ENCODE assay signal across 8 mouse cellular contexts in genomic region chr1:75216797-75217585, GRCm38 (mm10). TPM values are rescaled to one million over a fixed set of nuclear protein-coding genes. Genes with fewer than 3 reads are reported as not detected.
A peak's percentile ranks its signal among the peaks of the same experiment; 100 is the strongest.
DNase-seq lines count a peak whose midpoint lies in the region; ATAC-seq and TF ChIP-seq lines count a peak whose summit lies in the region.

No protein-coding gene starts in this region.

- WGBS in heart, embryonic 16.5 days, result 62% methylated on average over 13 of the region's 13 CpGs

- peaks cover 20% of the 10 kb centered on the region for H3K36me3 ChIP-seq in heart, embryonic 16.5 days (ENCODE audit: control insufficient read depth, insufficient read depth)

- DNase-seq in layer of hippocampus, adult 2 months (ENCODE audit: low spot score in 2 of 2), result no peak
- no peak for DNase-seq in layer of hippocampus, postnatal 14 days (ENCODE audit: low spot score in 2 of 2)
- DNase-seq in cerebellum, adult 9-11 months, result peak; percentile 77
- no peak for DNase-seq in right cerebral cortex, postnatal 14 days
- DNase-seq in adrenal gland, adult 2 months, result no peak
- no peak for DNase-seq in c-Kit-positive CD71-positive TER-119-positive erythroid progenitor cells, embryonic 14.5 days (ENCODE audit: low spot score)

- ATAC-seq in heart, embryonic 16.5 days (replicated peaks; ENCODE audit: extremely low read depth, insufficient read depth, low FRiP score), result no peak
- ATAC-seq in megakaryocyte progenitor cell, adult 5-6 weeks (replicated peaks; ENCODE audit: poor library complexity), result peak; percentile 20

- no peak for TF ChIP-seq CTCF in layer of hippocampus, adult 2 months (conservative IDR thresholded peaks at IDR 0.05)

- peak overlapping the region; percentile 93 for H3K4me3 ChIP-seq in layer of hippocampus, adult 2 months
- peak overlapping the region; percentile 71; the same call in 1 of the 2 replicates for H3K4me3 ChIP-seq in heart, embryonic 16.5 days (ENCODE audit: low read length)

- no peak overlapping the region for H3K9ac ChIP-seq in heart, embryonic 16.5 days (ENCODE audit: low read length)

- peaks cover 7% of the 10 kb centered on the region; the same call in 1 of the 2 replicates for H3K27me3 ChIP-seq in heart, embryonic 16.5 days (ENCODE audit: control insufficient read depth, insufficient read depth, low read length)

- H3K4me1 ChIP-seq in heart, embryonic 16.5 days (ENCODE audit: control insufficient read depth, insufficient read depth, low read length), result peaks cover 15% of the 10 kb centered on the region

- H3K4me2 ChIP-seq in heart, embryonic 16.5 days (ENCODE audit: low read depth, low read length), result peak overlapping the region; percentile 98

- no peaks in the 10 kb centered on the region for H3K9me3 ChIP-seq in heart, embryonic 16.5 days (replicated peaks; ENCODE audit: control insufficient read depth, low read length)

- peak overlapping the region; percentile 97 for H3K27ac ChIP-seq in layer of hippocampus, adult 2 months
- no peak overlapping the region for H3K27ac ChIP-seq in heart, embryonic 16.5 days (ENCODE audit: low read length)

RNA-seq across cellular contexts. Expression of gene Tuba4a, which starts 2.7 kb away (rescaled TPM):
- total RNA-seq in layer of hippocampus, adult 2 months (2021), result 100 to 1,000 TPM; 533 to 543 TPM
- 100 to 1,000 TPM; 512 to 548 TPM for total RNA-seq in layer of hippocampus, postnatal 14 days (2021)
- polyA plus RNA-seq in heart, embryonic 16.5 days (2015; fragmentation: Nextera tagmentation; extraction: Ambion mirVana), result 63.3 and 81.2 TPM in 2 replicates
- total RNA-seq in megakaryocyte progenitor cell, adult 5-6 weeks (2015), result 777 and 847 TPM in 2 replicates
- total RNA-seq in megakaryocyte progenitor cell, adult 5-6 weeks (2017), result 369 and 385 TPM in 2 replicates
- 10 to 100 TPM; 55.4 to 73.0 TPM for total RNA-seq in adrenal gland, adult 2 months (2021)
- 10.8 and 11.2 TPM in 2 replicates for polyA plus RNA-seq in adrenal gland, adult 2 months (2012; rRNA removed)

RNA-seq across cellular contexts. Expression of gene Stk16, which starts 6.4 kb away (rescaled TPM):
- total RNA-seq in layer of hippocampus, adult 2 months (2021), result 10 to 100 TPM; 88.6 to 93.7 TPM
- total RNA-seq in layer of hippocampus, postnatal 14 days (2021), result 10 to 100 TPM; 90.5 to 91.4 TPM
- polyA plus RNA-seq in heart, embryonic 16.5 days (2015; fragmentation: Nextera tagmentation; extraction: Ambion mirVana), result 96.5 and 102 TPM in 2 replicates
- 208 and 214 TPM in 2 replicates for total RNA-seq in megakaryocyte progenitor cell, adult 5-6 weeks (2015)
- 135 and 187 TPM in 2 replicates for total RNA-seq in megakaryocyte progenitor cell, adult 5-6 weeks (2017)
- 100 to 1,000 TPM; 106 to 109 TPM for total RNA-seq in adrenal gland, adult 2 months (2021)
- polyA plus RNA-seq in adrenal gland, adult 2 months (2012; rRNA removed), result 228 and 249 TPM in 2 replicates

RNA-seq across cellular contexts. Expression of gene Glb1l, which starts 6.4 kb away (rescaled TPM):
- 10 to 100 TPM; 16.9 to 17.7 TPM for total RNA-seq in layer of hippocampus, adult 2 months (2021)
- total RNA-seq in layer of hippocampus, postnatal 14 days (2021), result 10 to 100 TPM; 21.3 to 21.7 TPM
- 7.7 and 8.8 TPM in 2 replicates for polyA plus RNA-seq in heart, embryonic 16.5 days (2015; fragmentation: Nextera tagmentation; extraction: Ambion mirVana)
- 24.2 and 31.9 TPM in 2 replicates for total RNA-seq in megakaryocyte progenitor cell, adult 5-6 weeks (2015)
- 12.3 and 13.7 TPM in 2 replicates for total RNA-seq in megakaryocyte progenitor cell, adult 5-6 weeks (2017)
- 10 to 100 TPM; 16.0 to 23.1 TPM for total RNA-seq in adrenal gland, adult 2 months (2021)
- polyA plus RNA-seq in adrenal gland, adult 2 months (2012; rRNA removed), result 7.4 and 7.7 TPM in 2 replicates

RNA-seq across cellular contexts. Expression of gene A630095N17Rik, which starts 14.9 kb away (rescaled TPM):
- not detected for total RNA-seq in layer of hippocampus, adult 2 months (2021)
- not detected for total RNA-seq in layer of hippocampus, postnatal 14 days (2021)
- 0.24 TPM in 1 of 2 replicates, not detected in the other for polyA plus RNA-seq in heart, embryonic 16.5 days (2015; fragmentation: Nextera tagmentation; extraction: Ambion mirVana)
- total RNA-seq in megakaryocyte progenitor cell, adult 5-6 weeks (2015), result 0.56 and 1.2 TPM in 2 replicates
- total RNA-seq in megakaryocyte progenitor cell, adult 5-6 weeks (2017), result 1.2 TPM in 1 of 2 replicates, not detected in the other
- total RNA-seq in adrenal gland, adult 2 months (2021), result not detected
- polyA plus RNA-seq in adrenal gland, adult 2 months (2012; rRNA removed), result not detected in 2 replicates

RNA-seq across cellular contexts. Expression of gene Dnajb2, which starts 19.2 kb away (rescaled TPM):
- total RNA-seq in layer of hippocampus, adult 2 months (2021), result 10 to 100 TPM; 69.6 to 82.8 TPM
- total RNA-seq in layer of hippocampus, postnatal 14 days (2021), result 10 to 100 TPM; 60.0 to 61.1 TPM
- 45.6 and 46.0 TPM in 2 replicates for polyA plus RNA-seq in heart, embryonic 16.5 days (2015; fragmentation: Nextera tagmentation; extraction: Ambion mirVana)
- total RNA-seq in megakaryocyte progenitor cell, adult 5-6 weeks (2015), result 1.3 and 1.8 TPM in 2 replicates
- total RNA-seq in megakaryocyte progenitor cell, adult 5-6 weeks (2017), result 1.9 and 6.4 TPM in 2 replicates
- total RNA-seq in adrenal gland, adult 2 months (2021), result 100 to 1,000 TPM in 1 of 2 experiments, 10 to 100 TPM in 1; 89.1 to 111 TPM
- 52.8 and 58.4 TPM in 2 replicates for polyA plus RNA-seq in adrenal gland, adult 2 months (2012; rRNA removed)

Comparison
In these comparisons a context has a peak if more than half of its experiments do, and no peak if none do; other contexts are left out.
1. RNA of gene Tuba4a, which starts 2.7 kb away (total RNA-seq): 369 to 847 TPM in megakaryocyte progenitor cell, adult 5-6 weeks, 512 to 548 TPM in layer of hippocampus, postnatal 14 days and 533 to 543 TPM in layer of hippocampus, adult 2 months; 55.4 to 73.0 TPM in adrenal gland, adult 2 months; every median in the first group is over 4 times any median in the second.